Mouse (Mus musculus) bone marrow macrophage, adult 2 months (primary cell): ENCODE measurements around the gene Kcnj1.

ENCODE experiments used
- CTCF ChIP-seq: IDR thresholded peaks from 2 replicates; pipeline ENCODE4 v1.5.1; 2012; ENCODE audit warnings: low read depth, mild to moderate bottlenecking, low read length, moderate library complexity
- POLR2A ChIP-seq: IDR thresholded peaks from 2 replicates; pipeline ENCODE4 v1.6.1; 2012; ENCODE audit warnings: mild to moderate bottlenecking, low read depth, low read length, borderline replicate concordance

GRCm38 (mm10) chr9:32410671-32411070 is 38.4 kb downstream of the Kcnj1 start:
- no peak for TF ChIP-seq POLR2A
- TF ChIP-seq CTCF = no peak
